Mouse (Mus musculus) MEL (cell line): Measurements from ENCODE around the gene Vmn1r87.

Experiments used
- CHD2 ChIP-seq: IDR thresholded peaks from 2 replicates; pipeline ENCODE4 v1.6.1; 2011; ENCODE audit warnings: low read length, improper control_type of control experiment
- CTCF ChIP-seq, 3 experiments: IDR thresholded peaks in 2 of 3; conservative IDR thresholded peaks in 1 of 3; 2 replicates each; pipeline ENCODE4 v1.5.1; 2011 to 2012; ENCODE audit warnings: low read length in 3 of 3, low read depth in 2 of 3, mild to moderate bottlenecking in 2 of 3, improper control_type of control experiment in 1 of 3, inconsistent platforms in 1 of 3, mixed read lengths in 1 of 3, moderate library complexity in 1 of 3; ENCODE audit not compliant: control insufficient read depth in 1 of 3, insufficient read depth in 1 of 3, poor library complexity in 1 of 3, severe bottlenecking in 1 of 3
- EP300 ChIP-seq, 2 experiments: IDR thresholded peaks; 2 replicates each; pipeline ENCODE4 v1.6.1; 2011; ENCODE audit warnings: improper control_type of control experiment in 2 of 2, low read length in 2 of 2, low read depth in 1 of 2, mild to moderate bottlenecking in 1 of 2
- ETS1 ChIP-seq: IDR thresholded peaks from 2 replicates; pipeline ENCODE4 v1.6.1; 2012; ENCODE audit warnings: low read depth, mild to moderate bottlenecking, inconsistent platforms, low read length, improper control_type of control experiment, moderate library complexity
- GATA1 ChIP-seq: IDR thresholded peaks from 2 replicates; pipeline ENCODE4 v1.6.1; 2011; ENCODE audit warnings: low read depth, low read length, improper control_type of control experiment
- HCFC1 ChIP-seq: IDR thresholded peaks from 2 replicates; pipeline ENCODE4 v1.6.1; 2012; ENCODE audit warnings: low read depth, mild to moderate bottlenecking, inconsistent platforms, low read length, improper control_type of control experiment, moderate library complexity
- KAT2A ChIP-seq: conservative IDR thresholded peaks from 2 replicates; pipeline ENCODE4 v1.6.1; 2012; ENCODE audit warnings: low read depth, low read length, improper control_type of control experiment, inconsistent platforms
- MAZ ChIP-seq: IDR thresholded peaks from 2 replicates; pipeline ENCODE4 v1.6.1; 2012; ENCODE audit warnings: low read depth, mild to moderate bottlenecking, inconsistent platforms, low read length, improper control_type of control experiment
- MEF2A ChIP-seq: IDR thresholded peaks from 2 replicates; pipeline ENCODE4 v1.6.1; 2014; ENCODE audit warnings: low read depth, mild to moderate bottlenecking, inconsistent platforms, low read length, improper control_type of control experiment; ENCODE audit not compliant: poor library complexity, insufficient replicate concordance, severe bottlenecking; ENCODE audit errors: extremely low read depth
- POLR2A ChIP-seq, 2 experiments: IDR thresholded peaks; 2 replicates each; pipeline ENCODE4 v1.6.1; 2011 to 2012; ENCODE audit warnings: low read length in 2 of 2, mild to moderate bottlenecking in 2 of 2, control low read depth in 1 of 2, improper control_type of control experiment in 1 of 2, low read depth in 1 of 2, moderate library complexity in 1 of 2; ENCODE audit not compliant: control insufficient read depth in 1 of 2, insufficient read depth in 1 of 2, poor library complexity in 1 of 2
- POLR2AphosphoS2 ChIP-seq: IDR thresholded peaks from 2 replicates; pipeline ENCODE4 v1.6.1; 2011; ENCODE audit warnings: low read length, improper control_type of control experiment
- SIN3A ChIP-seq: IDR thresholded peaks from 2 replicates; pipeline ENCODE4 v1.6.1; 2012; ENCODE audit warnings: low read length, improper control_type of control experiment, inconsistent platforms
- TBP ChIP-seq: IDR thresholded peaks from 2 replicates; pipeline ENCODE4 v1.8.0; 2011; ENCODE audit warnings: low read depth, low read length, improper control_type of control experiment
- ZC3H11A ChIP-seq: IDR thresholded peaks from 2 replicates; pipeline ENCODE4 v1.6.1; 2012; ENCODE audit warnings: low read depth, mild to moderate bottlenecking, inconsistent platforms, low read length, improper control_type of control experiment

- no peak for TF ChIP-seq CTCF (IDR thresholded peaks at IDR 0.05 in 2 of 3, conservative IDR thresholded peaks at IDR 0.05 in 1 of 3; ENCODE audit: control insufficient read depth in 1 of 3, insufficient read depth in 1 of 3, low read depth in 2 of 3, low read length in 3 of 3, poor library complexity in 1 of 3, severe bottlenecking in 1 of 3)
- TF ChIP-seq ZC3H11A = no peak
- TF ChIP-seq HCFC1 = no peak
- no peak for TF ChIP-seq EP300 (IDR thresholded peaks at IDR 0.05; ENCODE audit: low read depth in 1 of 2, low read length in 2 of 2)
- TF ChIP-seq MEF2A = no peak
- TF ChIP-seq POLR2A (IDR thresholded peaks at IDR 0.05; ENCODE audit: control insufficient read depth in 1 of 2, insufficient read depth in 1 of 2, low read depth in 1 of 2, low read length in 2 of 2, poor library complexity in 1 of 2) = no peak
- no peak for TF ChIP-seq CHD2
- TF ChIP-seq POLR2AphosphoS2 = no peak
- no peak for TF ChIP-seq MAZ
- no peak for TF ChIP-seq ETS1
- TF ChIP-seq GATA1 = no peak
- TF ChIP-seq KAT2A = no peak
- TF ChIP-seq SIN3A = no peak
- TF ChIP-seq TBP = no peak
Observed at GRCm38 (mm10) chr7:13159268-13159667, 19.3 kb upstream of the Vmn1r87 start, which contains the start of gene Vmn1r88.
